Mouse (Mus musculus) CH12.LX (cell line): ENCODE measurements around the gene Snai1. TPM values are rescaled to one million over a fixed set of nuclear protein-coding genes. Genes with fewer than 3 reads are reported as not detected.

Experiments used
- DNase-seq: peaks from one replicate; pipeline ENCODE4 v3.0.0-alpha.2; 2013; ENCODE audit errors: extremely low read depth
- H3K27ac ChIP-seq: 2 replicates; pipeline ENCODE4 v1.5.1; 2012; ENCODE audit warnings: low read depth, mild to moderate bottlenecking, control low read depth, moderate library complexity; ENCODE audit not compliant: insufficient read depth
- H3K27me3 ChIP-seq: replicated peaks from 2 replicates; pipeline ENCODE3; 2012; ENCODE audit warnings: inconsistent platforms
- H3K36me3 ChIP-seq, 2 experiments: replicated peaks in 1 of 2; 2 replicates each; pipeline versions ENCODE3 to v1.6.1; 2012; ENCODE audit warnings: inconsistent platforms in 1 of 2, low read length in 1 of 2, mild to moderate bottlenecking in 1 of 2, mixed read lengths in 1 of 2, moderate library complexity in 1 of 2; ENCODE audit not compliant: control insufficient read depth in 1 of 2, insufficient read depth in 1 of 2
- H3K4me1 ChIP-seq, 2 experiments: 2 replicates each; pipeline ENCODE4 v1.6.1; 2012; ENCODE audit warnings: inconsistent platforms in 1 of 2, moderate library complexity in 1 of 2; ENCODE audit not compliant: insufficient read depth in 2 of 2, control insufficient read depth in 1 of 2
- H3K4me2 ChIP-seq: 2 replicates; pipeline ENCODE4 v1.6.1; 2012; ENCODE audit warnings: low read depth, mild to moderate bottlenecking, control low read depth; ENCODE audit not compliant: poor library complexity, insufficient read depth, severe bottlenecking
- H3K4me3 ChIP-seq, 3 experiments: fragments of 150-350 bp in 1 of 3; sonication (generic) in 1 of 3; replicated peaks in 1 of 3; 2 replicates each; pipeline versions ENCODE3 to v1.5.1; 2011 to 2012; ENCODE audit warnings: low read depth in 2 of 3, low read length in 2 of 3, mild to moderate bottlenecking in 2 of 3, moderate library complexity in 2 of 3, control low read depth in 1 of 3, improper control_type of control experiment in 1 of 3, inconsistent platforms in 1 of 3, mixed read lengths in 1 of 3; ENCODE audit not compliant: poor library complexity in 1 of 3
- H3K79me2 ChIP-seq: replicated peaks from 2 replicates; pipeline ENCODE4 v1.6.1; 2012; ENCODE audit warnings: mild to moderate bottlenecking, moderate library complexity; ENCODE audit not compliant: control insufficient read depth, poor library complexity, insufficient read depth, severe bottlenecking; ENCODE audit errors: extremely low read depth
- H3K9ac ChIP-seq: 2 replicates; pipeline ENCODE4 v1.6.1; 2012; ENCODE audit warnings: low read depth, mild to moderate bottlenecking, control low read depth, moderate library complexity; ENCODE audit not compliant: insufficient read depth
- H3K9me3 ChIP-seq: replicated peaks from 2 replicates; pipeline ENCODE3; 2012; ENCODE audit warnings: low read length, inconsistent platforms, mixed read lengths
- BHLHE40 ChIP-seq: IDR thresholded peaks from 2 replicates; pipeline ENCODE4 v1.6.1; 2011; ENCODE audit warnings: mild to moderate bottlenecking, low read depth, low read length, improper control_type of control experiment
- ELF1 ChIP-seq: IDR thresholded peaks from 2 replicates; pipeline ENCODE4 v1.6.1; 2014; ENCODE audit warnings: low read depth, mild to moderate bottlenecking, inconsistent platforms, low read length, improper control_type of control experiment
- EP300 ChIP-seq: IDR thresholded peaks from 2 replicates; pipeline ENCODE4 v1.6.1; 2011; ENCODE audit warnings: low read length, improper control_type of control experiment
- HCFC1 ChIP-seq: IDR thresholded peaks from 2 replicates; pipeline ENCODE4 v1.6.1; 2012; ENCODE audit warnings: low read depth, mild to moderate bottlenecking, inconsistent platforms, low read length, improper control_type of control experiment
- KAT2A ChIP-seq: IDR thresholded peaks from 2 replicates; pipeline ENCODE4 v1.6.1; 2012; ENCODE audit warnings: low read length, improper control_type of control experiment, inconsistent platforms; ENCODE audit not compliant: insufficient replicate concordance
- MEF2A ChIP-seq: IDR thresholded peaks from 2 replicates; pipeline ENCODE4 v1.6.1; 2014; ENCODE audit warnings: low read depth, mild to moderate bottlenecking, inconsistent platforms, low read length, improper control_type of control experiment, borderline replicate concordance
- MXI1 ChIP-seq: IDR thresholded peaks from 2 replicates; pipeline ENCODE4 v1.6.1; 2011; ENCODE audit warnings: mild to moderate bottlenecking, low read depth, low read length, improper control_type of control experiment
- NELFE ChIP-seq: IDR thresholded peaks from 2 replicates; pipeline ENCODE4 v1.6.1; 2011; ENCODE audit warnings: low read depth, low read length, improper control_type of control experiment
- POLR2AphosphoS2 ChIP-seq: IDR thresholded peaks from 2 replicates; pipeline ENCODE4 v1.6.1; 2011; ENCODE audit warnings: low read depth, low read length, improper control_type of control experiment
- RAD21 ChIP-seq: IDR thresholded peaks from 2 replicates; pipeline ENCODE4 v1.6.1; 2011; ENCODE audit warnings: low read depth, mild to moderate bottlenecking, low read length, improper control_type of control experiment, moderate library complexity
- SMC3 ChIP-seq: IDR thresholded peaks from 2 replicates; pipeline ENCODE4 v1.6.1; 2011; ENCODE audit warnings: low read depth, low read length, improper control_type of control experiment
- TBP ChIP-seq: conservative IDR thresholded peaks from 2 replicates; pipeline ENCODE4 v1.6.1; 2011; ENCODE audit warnings: low read depth, low read length, improper control_type of control experiment
- ZNF384 ChIP-seq: IDR thresholded peaks from 2 replicates; pipeline ENCODE4 v1.6.1; 2012; ENCODE audit warnings: low read depth, low read length, improper control_type of control experiment, inconsistent platforms
- dilution Hi-C: fragments of 300-500 bp; cut with MboI; formaldehyde crosslinking; loops from 2 replicates; pipeline ENCODE4 v1.14.3; 2020; ENCODE audit warnings: low sequenced_read_pairs; ENCODE audit not compliant: extremely low pct_unique_long_range_greater_than_20kb, extremely low pct_ligation_motif_present
- in situ Hi-C: fragments of 300-500 bp; cut with MboI; formaldehyde crosslinking; loops from 3 replicates; pipeline ENCODE4 v1.14.3; 2019; ENCODE audit warnings: low sequenced_read_pairs, low pct_ligation_motif_present, low pct_unique_long_range_greater_than_20kb, mixed read lengths
- polyA plus RNA-seq: library from polyadenylated mRNA; unstranded; fragments of >175 nt; gene quantifications from 2 replicates; pipeline ENCODE4 v1.2.1, GENCODE M21; 2012; ENCODE audit warnings: low read depth; ENCODE audit not compliant: insufficient read length
- total RNA-seq, 2 experiments: library from RNA; depleted of rRNA; stranded (reverse); fragments of 300-350 nt in 1 of 2; fragments of >200 nt in 1 of 2; gene quantifications; 2 replicates each; pipeline ENCODE4 v1.2.3; 2012 to 2014

Gene Snai1
- total and polyA plus RNA-seq, 3 experiments = 1.6 to 12.6 (median 3.1) TPM

GRCm38 (mm10) chr2:167543121-167544003 lies 5.4 kb downstream of the Snai1 start:
- H3K4me3 ChIP-seq = no peak overlapping the region
- DNase-seq = no peak
- no peak for TF ChIP-seq RAD21
- no peak for TF ChIP-seq POLR2AphosphoS2
- TF ChIP-seq KAT2A = no peak
- TF ChIP-seq MEF2A = no peak
- TF ChIP-seq HCFC1 = no peak
- H3K9ac ChIP-seq = no peak overlapping the region
- no peak overlapping the region for H3K27ac ChIP-seq
- peaks cover 10 to 52% of the 10 kb centered on the region in 2 experiments for H3K4me1 ChIP-seq
- H3K27me3 ChIP-seq = no peaks in the 10 kb centered on the region
- H3K36me3 ChIP-seq = peaks cover 19 to 53% of the 10 kb centered on the region in 2 experiments
- H3K79me2 ChIP-seq = peaks cover 7% of the 10 kb centered on the region
- dilution Hi-C loops (no loop called here), in situ Hi-C loops (no loop called here)
- H3K4me2 ChIP-seq = no peak overlapping the region
- no peaks in the 10 kb centered on the region for H3K9me3 ChIP-seq

GRCm38 (mm10) chr2:167544004-167544356 lies 6.0 kb downstream of the Snai1 start:
- peaks cover 1% of the 10 kb centered on the region for H3K79me2 ChIP-seq
- no peak overlapping the region for H3K27ac ChIP-seq
- H3K9me3 ChIP-seq = no peaks in the 10 kb centered on the region
- TF ChIP-seq EP300 (no peak), SMC3 (no peak), BHLHE40 (no peak), NELFE (no peak), ELF1 (no peak), MEF2A (no peak), ZNF384 (no peak), TBP (no peak), MXI1 (no peak)
- H3K9ac ChIP-seq = no peak overlapping the region
- no peak overlapping the region for H3K4me3 ChIP-seq
- in situ Hi-C loops = no loop called here
- H3K4me1 ChIP-seq = peaks cover 5 to 58% of the 10 kb centered on the region in 2 experiments
- no peak overlapping the region for H3K4me2 ChIP-seq
- no peak for DNase-seq
- dilution Hi-C loops = no loop called here
- H3K27me3 ChIP-seq = no peaks in the 10 kb centered on the region
- peaks cover 18 to 49% of the 10 kb centered on the region in 2 experiments for H3K36me3 ChIP-seq
